Mouse (Mus musculus) thymus, postnatal 4 days (tissue): ENCODE data around the gene Utp6.
A peak's percentile ranks its signal among the peaks of the same experiment; 100 is the strongest.

Experiments used
- DNase-seq: peaks from one replicate; pipeline ENCODE4 v3.0.0; 2021

Gene Utp6

DNA sequence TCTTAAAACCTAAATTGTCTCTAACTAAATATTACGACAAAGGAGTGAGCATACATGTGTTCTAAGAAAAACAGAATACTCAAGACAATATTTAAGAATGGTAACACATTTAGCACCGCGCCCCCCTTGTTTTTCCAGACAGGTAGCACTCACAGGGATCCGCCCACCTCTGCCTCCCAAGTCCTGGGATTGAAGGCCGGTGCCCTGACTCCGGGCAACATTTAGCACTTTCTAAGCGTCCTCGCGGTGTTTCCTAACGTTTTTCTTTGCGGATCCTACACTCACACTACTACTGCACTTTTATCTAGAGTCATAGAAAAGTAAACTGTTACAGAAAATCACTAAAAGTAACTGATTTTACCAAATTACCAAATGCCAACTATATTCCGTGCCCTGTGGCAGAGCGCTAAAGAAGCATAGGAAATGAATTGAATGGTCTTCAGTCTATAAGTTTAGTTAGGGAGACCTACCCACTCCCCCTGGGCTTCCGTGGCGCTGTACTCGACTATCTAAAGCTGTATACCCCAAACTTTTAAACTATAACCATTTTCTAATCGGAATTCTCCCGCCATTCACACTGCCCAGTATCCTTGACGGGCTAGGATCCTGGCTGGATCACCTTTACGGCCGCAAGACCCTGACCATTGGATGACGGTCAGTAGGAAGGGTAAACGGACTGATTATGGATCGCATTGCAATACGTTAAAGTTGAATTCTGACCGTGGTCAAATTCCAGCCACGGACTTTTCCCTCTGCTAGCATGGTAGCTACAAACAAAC lies 655 bp downstream of the Utp6 start:
- peak; percentile 37 for DNase-seq

DNA sequence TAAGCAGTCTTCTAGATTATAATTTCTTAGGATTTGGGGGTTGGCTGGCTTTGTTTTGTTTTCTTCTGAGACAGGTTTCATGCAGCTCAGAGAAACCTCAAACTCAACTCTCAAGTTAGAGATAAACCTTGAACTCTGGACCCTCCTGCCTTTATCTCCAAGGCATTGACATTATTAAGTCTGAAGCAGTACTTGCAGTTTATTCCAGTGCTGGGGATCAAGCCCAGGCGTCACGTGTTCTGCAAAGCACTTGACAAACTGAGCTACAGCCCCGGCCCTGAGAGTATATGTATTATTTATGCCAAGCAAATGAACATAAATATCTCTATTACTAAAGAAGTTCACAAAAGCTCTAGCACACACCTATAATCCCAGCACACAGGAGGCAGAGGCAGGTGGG lies 14.9 kb downstream of the Utp6 start:
- DNase-seq = no peak

DNA sequence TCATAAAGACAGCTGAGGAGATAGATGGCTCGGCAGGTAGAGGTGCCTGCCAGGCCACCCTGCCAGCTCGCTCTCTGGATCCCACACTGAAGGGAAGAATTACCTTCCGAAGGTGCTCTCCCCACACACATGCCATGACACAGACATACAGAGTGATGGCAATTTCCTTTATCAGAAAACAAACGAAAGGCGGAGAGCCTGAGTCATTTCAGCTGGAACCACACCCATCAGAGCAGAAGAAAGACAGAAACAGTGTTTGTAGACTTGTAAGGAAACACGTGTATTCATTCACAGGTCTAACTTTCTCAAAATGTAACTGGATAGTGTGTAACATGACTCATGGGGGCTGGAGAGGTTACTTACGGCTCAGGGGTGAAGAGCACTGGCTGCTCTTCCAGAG lies 18.6 kb downstream of the Utp6 start:
- DNase-seq = no peak

DNA sequence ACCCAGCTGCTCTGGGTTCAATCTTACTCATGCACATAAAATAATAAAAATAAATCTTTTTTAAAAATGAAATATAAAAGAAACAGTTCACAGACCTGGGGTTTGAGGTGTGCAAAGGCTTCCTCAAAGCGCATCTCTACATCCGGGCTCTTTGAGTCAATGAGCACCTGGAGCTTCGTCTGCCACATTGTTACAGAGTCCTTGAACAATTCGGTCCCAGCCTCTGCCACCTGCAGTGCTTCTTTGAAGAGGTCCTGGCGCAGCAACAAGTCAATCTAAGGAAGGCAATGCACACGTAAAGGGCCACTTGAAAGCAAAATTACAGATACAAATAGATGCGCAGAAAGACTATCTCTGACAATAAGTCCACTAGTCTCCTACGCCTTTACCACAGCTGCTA lies 19.1 kb downstream of the Utp6 start:
- DNase-seq = no peak

DNA sequence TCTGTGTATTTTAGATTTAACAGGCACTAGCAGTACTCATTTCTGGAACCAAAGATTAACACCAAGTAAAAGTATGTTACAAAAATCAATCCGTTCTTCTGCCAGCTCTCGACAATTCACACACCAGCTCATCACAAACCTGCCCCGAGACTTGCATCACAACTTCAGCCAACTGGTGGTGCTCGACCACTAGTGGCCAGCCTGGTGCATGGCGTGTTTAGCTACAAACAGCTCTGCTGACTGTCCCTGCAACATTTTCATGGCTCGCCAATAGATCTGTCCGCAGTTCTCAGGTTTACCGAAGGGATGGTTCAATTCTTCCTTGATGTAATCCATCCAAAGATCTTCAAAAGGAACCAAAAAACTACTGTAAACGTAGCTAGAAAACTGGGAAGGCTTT lies 26.4 kb downstream of the Utp6 start:
- no peak for DNase-seq

DNA sequence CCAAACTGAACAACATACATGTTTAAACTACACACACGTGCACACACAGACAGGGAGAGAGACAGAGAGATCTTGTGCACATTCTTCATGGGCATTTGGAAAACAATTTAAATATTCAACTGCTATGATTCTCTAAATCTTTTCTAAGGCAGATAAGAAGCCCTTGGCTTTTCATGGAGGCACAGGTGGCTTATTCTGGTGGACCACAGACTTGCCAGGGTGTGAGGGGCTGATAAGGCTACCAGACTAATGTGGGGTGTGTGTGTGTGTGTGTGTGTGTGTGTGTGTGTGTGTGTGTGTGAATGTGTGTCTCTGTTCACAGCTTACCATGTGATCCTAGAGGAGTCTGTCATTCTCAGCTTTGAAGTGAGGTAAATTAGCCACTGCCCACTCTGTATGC lies 39.4 kb downstream of the Utp6 start:
- no peak for DNase-seq

DNA sequence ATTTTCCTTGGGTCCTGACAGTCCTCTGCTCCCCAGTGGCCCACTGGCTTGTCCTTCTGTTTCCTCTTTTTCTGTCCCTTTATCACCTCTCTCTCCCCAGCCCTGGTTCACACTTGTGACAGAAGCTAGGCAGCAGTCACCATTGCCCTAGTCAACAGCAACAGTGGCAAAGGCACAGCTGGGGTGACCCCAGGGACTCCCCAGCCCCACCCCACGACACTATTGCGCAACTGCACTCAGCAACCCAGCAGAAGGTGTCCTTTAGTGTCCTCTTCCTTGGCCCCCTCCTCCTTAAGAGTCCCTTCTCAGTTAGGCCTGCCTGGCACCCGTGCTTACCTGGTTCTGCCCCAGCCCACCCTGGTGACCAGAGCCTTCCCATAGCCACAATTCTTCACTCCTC lies 40.0 kb downstream of the Utp6 start:
- DNase-seq = no peak

DNA sequence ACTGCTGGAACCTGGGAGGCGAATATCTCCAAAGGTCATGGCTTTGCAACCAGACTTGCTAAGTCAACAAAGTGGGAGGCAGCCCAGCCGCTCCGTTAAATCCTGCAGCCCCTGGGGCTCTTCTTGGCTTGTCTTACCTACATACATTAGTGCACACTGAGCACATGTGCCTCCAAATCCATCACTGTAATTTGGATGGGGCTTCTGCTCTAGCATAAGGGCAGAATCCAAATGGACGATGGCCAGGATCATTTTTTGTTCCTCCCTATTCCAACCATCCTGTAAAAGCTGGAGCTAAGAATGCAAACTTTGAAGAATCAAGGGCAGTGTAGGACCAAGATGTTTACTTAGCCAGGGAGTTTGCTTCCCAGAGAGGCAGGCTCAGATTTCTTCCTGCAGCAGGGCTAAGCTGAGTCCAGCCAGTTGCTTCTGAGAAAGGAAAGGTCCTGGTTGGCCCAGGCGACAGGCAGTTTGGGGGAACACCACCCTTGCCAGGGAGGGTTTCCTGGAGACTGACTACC lies 41.6 kb downstream of the Utp6 start:
- no peak for DNase-seq

DNA sequence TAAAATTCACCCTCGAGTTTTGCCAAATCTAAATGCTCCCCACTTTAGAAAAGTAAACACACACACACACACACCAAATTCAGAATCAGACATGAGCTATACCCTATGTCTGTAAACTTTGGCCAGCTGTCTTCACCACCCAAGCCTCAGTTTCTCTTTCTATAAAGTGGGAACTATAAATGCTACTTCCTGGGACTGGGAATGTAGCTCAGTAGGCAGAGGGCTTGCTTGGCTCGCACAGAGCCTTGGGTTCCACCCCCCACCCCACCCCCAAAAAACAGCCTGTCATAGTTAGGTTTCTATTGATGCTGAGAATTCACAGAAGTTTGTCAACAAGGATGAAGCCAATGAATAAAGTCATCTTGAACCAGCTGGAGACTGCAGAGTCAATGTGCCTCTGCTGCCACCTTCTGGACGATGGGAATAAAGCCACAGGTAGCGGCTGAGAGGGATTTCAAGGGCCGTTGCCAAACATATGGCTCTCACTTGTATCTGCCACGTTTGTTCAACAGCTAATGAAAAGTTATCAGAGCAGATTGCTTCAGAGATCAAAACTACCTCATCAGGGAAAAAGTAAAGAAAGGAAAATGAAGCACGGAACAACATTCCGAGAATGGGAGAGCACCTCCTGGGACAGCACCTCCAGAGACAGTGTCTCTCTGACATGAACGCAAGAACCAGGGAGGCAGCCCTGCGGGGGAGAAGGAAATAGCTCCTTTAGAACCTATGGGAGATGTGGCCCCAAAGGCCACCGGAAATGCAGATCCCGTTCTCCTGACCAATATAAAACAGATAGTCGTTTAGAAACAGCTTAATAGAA lies 42.3 kb downstream of the Utp6 start:
- peak; percentile 85 for DNase-seq

DNA sequence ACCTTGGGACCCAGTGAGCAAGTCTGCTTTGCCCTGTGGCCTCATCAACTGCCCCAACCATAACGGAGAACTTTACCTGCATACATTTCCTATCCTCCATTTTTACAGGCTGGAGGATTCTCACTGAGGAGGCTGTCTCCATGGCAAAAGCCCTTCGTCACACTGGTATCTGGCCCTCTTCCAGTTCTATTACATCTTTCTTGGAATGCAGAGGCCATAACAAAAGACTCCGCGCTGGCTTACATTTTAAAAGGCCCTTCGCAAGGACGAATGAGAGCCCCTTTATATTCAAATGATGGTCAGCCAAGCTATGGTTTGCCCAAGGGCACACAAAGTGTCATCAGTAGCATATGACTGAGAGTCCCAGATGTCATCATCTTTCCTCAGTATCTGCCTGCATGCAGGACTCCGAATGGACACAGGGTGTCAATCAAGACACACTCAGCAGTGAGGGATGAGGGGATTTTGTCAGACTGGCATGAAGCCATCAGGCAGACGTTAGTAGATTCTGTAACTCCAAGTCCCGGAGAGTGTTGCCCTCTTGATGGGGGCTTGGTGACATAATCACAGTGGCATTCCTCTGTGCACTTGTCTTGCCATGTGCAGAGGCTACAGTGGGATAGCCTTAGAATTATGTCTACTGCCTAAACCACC lies 46.4 kb downstream of the Utp6 start:
- DNase-seq = no peak

DNA sequence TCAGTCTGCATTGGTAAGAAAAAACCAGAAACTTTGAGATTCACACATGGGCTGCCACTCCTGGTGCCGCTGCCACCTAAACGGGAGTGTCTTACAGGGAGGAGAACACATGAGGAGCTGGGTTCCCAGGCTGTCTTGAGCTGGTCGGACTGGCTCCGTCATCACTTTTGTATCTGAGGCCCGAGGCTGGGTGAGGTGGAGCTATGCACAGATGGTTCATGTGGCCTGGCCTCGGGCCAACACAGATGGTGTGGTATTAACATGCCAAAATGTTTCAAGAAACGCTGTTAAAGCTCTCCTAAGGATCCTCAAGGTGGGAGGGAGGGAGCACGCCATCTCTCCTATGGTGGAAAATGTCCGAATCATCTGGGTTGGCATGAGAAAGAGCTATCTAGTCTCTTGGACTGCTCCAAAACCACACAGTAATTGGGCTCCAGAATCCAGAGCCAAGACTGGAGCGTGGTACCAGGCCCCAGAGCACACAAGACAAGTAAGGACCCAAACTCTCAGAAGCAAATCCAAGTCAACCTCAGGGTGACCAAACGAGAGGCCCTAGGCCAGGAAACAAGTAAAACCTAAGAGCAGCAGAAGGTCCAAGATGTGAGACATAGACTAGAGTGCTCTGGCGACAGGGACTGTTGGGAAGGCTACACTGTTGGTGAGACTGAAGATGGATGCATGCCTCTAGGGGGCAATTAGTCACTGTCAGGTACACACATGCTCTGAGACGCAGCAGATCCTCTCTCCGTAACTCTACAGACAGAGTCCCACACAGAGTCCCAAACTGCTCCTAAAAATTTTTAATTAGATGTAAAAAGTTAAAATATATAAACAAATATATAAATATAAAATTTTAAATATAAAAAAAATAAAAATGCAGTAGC lies 53.3 kb downstream of the Utp6 start:
- peak; percentile 17 for DNase-seq

DNA sequence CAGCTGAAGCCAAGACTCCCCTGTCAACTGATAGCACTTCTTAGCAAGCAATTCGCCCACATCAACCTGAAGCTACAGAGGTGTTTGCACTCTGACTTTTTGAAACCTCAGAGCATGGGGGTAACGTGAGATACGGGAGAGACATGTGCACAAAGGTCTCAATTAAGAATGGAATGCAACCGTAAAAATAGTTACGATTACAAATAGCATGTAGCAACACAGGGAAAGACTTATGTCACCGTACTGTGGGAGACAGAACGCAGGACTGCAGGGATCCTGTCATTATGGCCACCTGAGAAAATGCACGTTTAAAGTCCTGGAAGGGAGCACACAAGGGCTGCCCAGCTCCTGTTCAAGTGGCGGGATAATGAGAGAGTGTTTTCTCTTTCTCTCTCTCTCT lies 55.3 kb downstream of the Utp6 start:
- DNase-seq = no peak

DNA sequence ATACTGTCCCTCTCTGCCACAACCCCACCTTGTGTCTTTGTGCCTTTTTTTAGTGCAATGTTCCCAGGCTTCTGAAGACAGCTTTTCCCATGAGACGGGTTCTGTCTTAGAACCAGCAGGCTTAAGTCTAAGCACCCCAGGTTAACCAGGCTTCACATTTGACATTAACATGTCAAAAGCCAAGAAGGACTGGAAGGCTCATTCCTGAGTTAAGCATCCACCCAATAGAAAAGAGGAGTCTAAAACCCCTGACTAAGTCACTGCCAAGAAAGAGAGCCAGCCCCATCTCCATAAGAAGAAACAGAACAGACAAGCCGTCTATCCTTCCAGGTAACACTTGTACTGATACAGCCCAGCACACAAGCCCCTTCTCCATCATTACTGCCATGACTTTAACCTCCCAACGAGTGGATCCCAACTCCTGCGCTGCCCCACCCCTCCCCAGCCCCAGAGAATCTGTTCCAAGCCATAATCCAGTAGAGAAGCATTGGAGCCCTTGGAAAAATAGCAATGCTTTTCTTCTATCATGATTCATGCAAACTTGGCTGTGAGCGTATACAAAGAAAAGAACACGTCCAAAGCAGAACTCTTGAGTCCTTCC lies 59.2 kb downstream of the Utp6 start:
- DNase-seq = no peak

DNA sequence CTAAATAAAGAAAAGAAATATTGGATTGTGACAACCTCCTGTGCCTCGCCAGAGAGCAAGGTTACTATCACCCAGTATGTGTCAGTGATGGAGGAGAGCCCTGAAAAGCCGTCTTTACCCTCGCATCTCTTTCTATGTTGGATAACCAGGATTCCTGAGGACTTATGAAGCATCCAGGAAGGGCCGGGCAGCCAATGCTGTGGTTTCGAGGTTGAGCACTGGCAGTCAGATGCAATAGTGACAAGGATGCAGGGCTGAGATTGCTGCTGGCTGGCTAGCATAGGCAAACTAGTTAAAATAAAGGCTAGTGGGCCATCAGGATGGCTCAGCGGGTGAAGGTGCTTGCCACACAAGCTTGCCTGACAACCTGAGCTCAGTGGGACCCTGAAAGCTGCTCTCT lies 61.0 kb downstream of the Utp6 start:
- no peak for DNase-seq

DNA sequence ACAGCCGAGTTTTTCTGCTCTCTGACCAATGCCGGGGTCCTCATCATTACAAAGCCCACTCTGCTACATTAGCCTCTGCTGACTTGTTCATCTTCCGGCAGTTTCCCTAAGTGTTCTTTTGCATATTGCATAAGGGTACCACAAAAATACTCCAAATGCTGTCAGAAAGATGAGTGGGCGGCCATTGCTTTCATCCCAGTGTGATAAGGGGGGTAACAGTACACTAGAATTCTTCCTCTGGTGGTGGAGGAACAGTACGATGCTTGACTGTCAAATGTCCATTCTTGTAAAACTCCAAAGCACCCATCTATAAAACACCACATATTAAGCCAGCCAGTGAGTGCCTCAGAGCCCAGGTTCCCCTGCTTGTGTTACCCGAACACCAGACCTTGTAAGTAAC lies 69.9 kb downstream of the Utp6 start:
- no peak for DNase-seq

DNA sequence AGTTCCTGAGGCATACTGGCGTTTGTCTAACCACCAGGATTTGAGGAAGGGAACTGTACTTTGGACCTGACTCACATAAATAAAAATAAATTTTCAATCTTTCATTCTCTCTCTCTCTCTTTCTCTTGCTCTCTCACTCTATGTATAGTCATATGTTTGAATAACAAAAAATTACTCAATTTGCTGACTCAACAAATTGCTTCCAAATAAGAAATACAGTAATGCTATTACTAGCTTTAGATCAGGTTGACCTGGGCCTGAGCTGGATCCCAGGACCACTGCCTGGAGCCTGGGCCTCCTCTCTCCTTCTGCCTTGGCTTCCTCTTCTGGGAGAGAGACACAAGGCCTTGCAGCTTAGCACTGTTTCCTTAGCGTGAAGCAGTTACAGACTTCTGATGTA lies 71.4 kb downstream of the Utp6 start:
- DNase-seq = no peak

DNA sequence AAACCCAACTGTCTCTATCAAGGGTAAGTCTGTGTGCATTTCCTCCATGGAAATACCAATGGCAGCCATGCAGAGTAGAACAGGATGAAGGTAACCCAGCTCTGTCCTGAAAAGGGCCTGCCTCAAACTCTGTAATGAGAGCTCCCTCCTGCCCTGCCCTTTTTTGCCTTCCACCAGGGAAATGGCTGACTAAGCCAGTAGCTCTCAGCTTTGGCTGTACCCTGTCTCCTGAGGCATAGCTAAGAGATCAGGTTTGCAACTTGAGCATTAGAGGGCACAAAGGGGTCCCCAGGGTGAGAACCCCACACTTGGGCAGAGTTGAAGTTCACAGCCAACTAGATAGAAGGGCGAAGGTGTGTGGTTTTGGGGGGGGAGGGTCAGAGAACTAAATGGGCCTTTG lies 75.2 kb downstream of the Utp6 start:
- no peak for DNase-seq

DNA sequence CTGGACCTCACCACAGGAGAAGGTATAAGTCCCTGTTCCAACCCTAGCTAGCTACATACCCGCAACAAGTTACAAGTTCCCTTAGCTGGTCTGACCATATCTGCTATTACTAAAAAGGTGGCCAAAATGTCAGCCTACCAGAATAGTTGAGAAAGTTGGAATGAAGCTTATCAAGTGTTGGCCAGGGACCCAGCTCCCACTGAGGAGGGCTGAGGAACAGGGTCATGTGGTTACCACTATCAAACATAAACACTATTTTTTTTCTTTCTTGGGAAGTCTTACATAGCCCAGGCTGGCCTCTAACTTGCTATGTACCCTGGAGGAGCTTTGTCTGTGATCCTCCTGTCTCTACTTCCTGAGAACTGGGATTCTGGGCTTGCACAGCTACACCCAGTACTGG lies 75.8 kb downstream of the Utp6 start:
- no peak for DNase-seq

DNA sequence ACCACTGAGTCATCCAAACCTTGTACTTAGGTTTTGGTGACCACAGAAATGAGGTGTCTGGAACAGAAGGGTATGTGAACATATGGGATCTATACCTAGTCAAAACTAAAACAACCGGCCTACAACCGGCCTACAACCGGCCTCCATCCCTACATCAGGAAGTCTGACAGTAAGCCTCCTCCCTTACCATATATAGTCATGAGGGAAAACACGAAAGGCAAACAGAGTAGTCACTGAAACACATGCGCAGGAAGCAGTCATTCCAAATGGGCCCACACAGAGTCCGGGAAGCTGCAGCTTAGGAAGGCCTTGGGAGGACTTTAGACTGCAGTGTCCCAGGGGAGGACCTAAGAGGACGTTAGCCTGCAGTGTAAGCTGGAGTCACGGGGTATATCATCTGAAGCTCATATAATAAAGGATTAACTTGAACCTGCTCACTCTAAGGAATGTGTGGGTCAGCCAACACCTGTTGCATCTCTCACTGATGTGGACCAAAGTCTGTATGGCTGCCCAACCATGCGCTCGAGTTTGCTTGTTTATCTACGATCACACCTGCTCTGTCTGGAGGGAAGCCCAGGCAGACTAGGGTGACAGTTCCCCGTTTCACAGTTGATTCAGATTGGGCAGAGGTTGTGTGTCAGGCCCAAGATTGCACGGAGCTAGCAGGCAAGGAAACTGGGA lies 76.3 kb downstream of the Utp6 start:
- no peak for DNase-seq

DNA sequence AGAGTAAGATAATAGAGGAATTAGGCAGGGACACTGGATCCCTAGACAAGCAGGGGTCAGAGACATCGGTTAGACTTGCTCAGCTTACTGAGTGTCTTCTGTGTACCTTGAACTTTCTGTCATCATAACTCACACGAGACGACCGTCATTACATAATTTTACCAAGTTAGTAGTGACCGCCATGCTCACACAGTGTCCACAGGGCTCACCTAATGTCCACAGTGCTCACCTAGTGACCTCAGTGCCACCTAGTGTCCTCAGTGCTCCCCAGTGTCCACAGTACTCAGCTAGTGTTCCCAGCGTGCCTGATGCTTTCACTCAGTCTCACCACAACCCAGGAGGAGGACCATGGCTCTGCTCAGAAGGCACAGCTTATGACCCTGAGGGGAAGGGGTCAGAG lies 77.4 kb downstream of the Utp6 start:
- no peak for DNase-seq
